Mouse (Mus musculus): ENCODE results near the gene Vps13d. TPM values are rescaled to one million over a fixed set of nuclear protein-coding genes. Genes with fewer than 3 reads are reported as not detected.

Vps13d gene
- polyA plus RNA-seq, 1 experiment = 15.6 TPM

DNA sequence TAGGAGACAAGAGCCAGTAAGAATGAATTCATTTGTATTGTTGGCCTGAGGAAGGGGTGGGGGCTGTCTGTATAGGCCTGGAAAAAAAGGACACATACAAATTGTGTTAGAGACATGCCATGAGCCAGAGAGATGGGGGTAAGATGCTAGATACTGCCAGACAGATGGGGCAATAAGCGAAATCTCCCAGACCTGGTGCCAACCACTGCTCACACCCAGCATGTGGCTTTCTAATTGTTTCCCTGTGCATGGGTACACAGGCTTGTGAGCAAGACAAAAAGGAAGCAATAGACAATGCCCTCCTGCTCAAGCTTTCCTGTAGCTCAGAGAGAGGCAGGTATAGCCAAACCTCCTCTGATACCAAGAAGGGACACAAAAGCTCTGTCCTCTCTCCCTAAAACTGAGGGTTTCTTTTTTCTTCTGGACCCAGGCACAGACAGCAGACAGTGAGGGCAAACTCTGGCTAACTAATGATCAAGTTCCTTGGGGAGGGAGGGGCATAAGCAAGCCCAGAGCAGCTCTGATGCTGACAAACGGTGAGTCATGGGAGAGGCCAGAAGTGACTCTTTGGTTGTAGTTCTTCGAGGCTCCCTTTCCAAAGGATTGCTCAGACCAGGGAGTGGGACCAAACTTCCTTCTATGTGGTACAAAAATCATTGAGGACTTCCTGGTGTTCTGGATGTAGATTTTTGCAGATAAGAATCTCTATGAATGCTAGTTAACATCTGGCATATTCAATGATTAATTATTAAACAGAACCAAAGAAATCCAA, 196.7 kb downstream of the Vps13d start:
- Histone ChIP-seq H3K36me3 (ENCODE audit: control insufficient read depth, insufficient read depth, low read length, poor library complexity, severe bottlenecking) (no peaks in the 10 kb centered on the region), H3K27me3 (ENCODE audit: control insufficient read depth, insufficient read depth, low read length, poor library complexity, severe bottlenecking) (no peaks in the 10 kb centered on the region), H3K4me1 (ENCODE audit: control insufficient read depth, insufficient read depth, low read length) (peaks cover 2% of the 10 kb centered on the region), H3K4me3 (ENCODE audit: low read depth, low read length) (no peak overlapping the region), H3K27ac (ENCODE audit: insufficient read depth, low read length) (no peak overlapping the region), H3K9ac (ENCODE audit: low read depth, poor library complexity, severe bottlenecking) (no peak overlapping the region), H3K9me3 (replicated peaks; ENCODE audit: control insufficient read depth, insufficient read depth, low read length, poor library complexity, severe bottlenecking) (no peaks in the 10 kb centered on the region)
- TF ChIP-seq EP300 (IDR thresholded peaks at IDR 0.05; ENCODE audit: insufficient read depth, low read depth, low read length) (no peak), CTCF (IDR thresholded peaks at IDR 0.05; ENCODE audit: low read depth, low read length) (no peak), POLR2A (IDR thresholded peaks at IDR 0.05; ENCODE audit: insufficient read depth, low read length) (no peak)

DNA sequence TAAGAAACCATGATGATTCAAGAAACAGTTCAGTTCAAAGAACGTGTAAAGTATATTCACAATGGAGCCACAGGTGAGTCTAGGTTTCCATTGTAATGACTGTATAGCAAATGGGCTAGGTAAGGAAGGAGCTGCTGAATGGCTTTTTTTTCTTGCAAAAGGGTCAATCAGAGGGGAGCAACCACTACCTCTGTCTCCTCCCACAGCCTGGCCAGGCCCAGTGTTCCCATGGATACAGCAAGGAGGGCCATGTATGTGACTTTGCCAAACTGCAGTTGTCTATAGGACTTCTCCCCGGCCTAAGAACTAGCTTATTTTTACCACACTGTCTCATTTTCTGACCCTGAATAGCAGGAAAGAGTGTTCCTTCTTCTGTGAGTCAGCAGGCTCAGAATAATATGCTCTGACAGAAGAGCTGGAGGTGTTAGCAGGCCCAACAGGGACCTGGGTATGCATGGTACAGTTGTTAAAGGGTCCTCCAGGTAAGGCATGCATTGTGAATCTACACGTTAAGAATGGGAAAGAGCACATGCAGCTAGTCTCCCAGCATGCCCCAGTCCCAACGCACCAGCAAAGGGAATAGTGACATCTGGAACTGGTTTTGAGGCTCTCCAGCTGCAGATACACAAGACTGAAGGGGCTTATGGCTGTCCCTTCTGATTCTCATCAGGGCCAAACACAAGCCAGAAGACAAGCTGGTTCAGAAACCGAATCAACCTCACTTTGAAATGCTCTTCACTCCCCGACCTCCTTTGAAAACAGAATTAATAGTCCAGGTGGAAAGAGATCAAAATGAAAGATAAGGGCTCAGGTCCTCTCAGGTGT, 197.6 kb downstream of the Vps13d start:
- TF ChIP-seq CTCF (IDR thresholded peaks at IDR 0.05; ENCODE audit: low read depth, low read length) (no peak), POLR2A (IDR thresholded peaks at IDR 0.05; ENCODE audit: insufficient read depth, low read length) (no peak), EP300 (IDR thresholded peaks at IDR 0.05; ENCODE audit: insufficient read depth, low read depth, low read length) (no peak)
- no peaks in the 10 kb centered on the region for H3K9me3 ChIP-seq (replicated peaks; ENCODE audit: control insufficient read depth, insufficient read depth, low read length, poor library complexity, severe bottlenecking)
- no peaks in the 10 kb centered on the region for H3K27me3 ChIP-seq (ENCODE audit: control insufficient read depth, insufficient read depth, low read length, poor library complexity, severe bottlenecking)
- H3K36me3 ChIP-seq (ENCODE audit: control insufficient read depth, insufficient read depth, low read length, poor library complexity, severe bottlenecking) = no peaks in the 10 kb centered on the region
- H3K4me3 ChIP-seq (ENCODE audit: low read depth, low read length) = no peak overlapping the region
- no peak overlapping the region for H3K9ac ChIP-seq (ENCODE audit: low read depth, poor library complexity, severe bottlenecking)
- H3K4me1 ChIP-seq (ENCODE audit: control insufficient read depth, insufficient read depth, low read length) = peaks cover 4% of the 10 kb centered on the region
- H3K27ac ChIP-seq (ENCODE audit: insufficient read depth, low read length) = no peak overlapping the region

DNA sequence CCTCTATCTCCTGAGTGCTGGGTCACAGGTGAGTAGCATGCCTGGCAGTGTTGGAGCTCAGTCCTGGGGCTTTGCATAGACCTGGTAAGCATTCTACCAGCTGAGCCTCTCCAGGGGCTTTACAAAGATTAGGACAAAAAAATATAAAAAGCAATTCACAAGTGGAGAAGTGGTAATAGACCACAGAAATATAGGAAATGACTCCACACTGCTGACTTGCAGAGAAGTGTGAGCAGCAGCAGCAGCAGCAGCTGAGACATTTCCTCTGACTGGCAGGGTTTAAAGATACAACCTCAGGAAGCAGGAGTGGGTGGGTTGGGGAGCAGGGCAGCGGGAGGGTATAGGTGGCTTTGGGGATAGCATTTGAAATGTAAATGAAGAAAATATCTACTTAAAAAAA, 199.0 kb downstream of the Vps13d start:
- H3K4me3 ChIP-seq (ENCODE audit: low read depth, low read length) = no peak overlapping the region
- H3K27ac ChIP-seq (ENCODE audit: insufficient read depth, low read length) = no peak overlapping the region
- TF ChIP-seq CTCF (IDR thresholded peaks at IDR 0.05; ENCODE audit: low read depth, low read length) (no peak), POLR2A (IDR thresholded peaks at IDR 0.05; ENCODE audit: insufficient read depth, low read length) (no peak), EP300 (IDR thresholded peaks at IDR 0.05; ENCODE audit: insufficient read depth, low read depth, low read length) (no peak)

DNA sequence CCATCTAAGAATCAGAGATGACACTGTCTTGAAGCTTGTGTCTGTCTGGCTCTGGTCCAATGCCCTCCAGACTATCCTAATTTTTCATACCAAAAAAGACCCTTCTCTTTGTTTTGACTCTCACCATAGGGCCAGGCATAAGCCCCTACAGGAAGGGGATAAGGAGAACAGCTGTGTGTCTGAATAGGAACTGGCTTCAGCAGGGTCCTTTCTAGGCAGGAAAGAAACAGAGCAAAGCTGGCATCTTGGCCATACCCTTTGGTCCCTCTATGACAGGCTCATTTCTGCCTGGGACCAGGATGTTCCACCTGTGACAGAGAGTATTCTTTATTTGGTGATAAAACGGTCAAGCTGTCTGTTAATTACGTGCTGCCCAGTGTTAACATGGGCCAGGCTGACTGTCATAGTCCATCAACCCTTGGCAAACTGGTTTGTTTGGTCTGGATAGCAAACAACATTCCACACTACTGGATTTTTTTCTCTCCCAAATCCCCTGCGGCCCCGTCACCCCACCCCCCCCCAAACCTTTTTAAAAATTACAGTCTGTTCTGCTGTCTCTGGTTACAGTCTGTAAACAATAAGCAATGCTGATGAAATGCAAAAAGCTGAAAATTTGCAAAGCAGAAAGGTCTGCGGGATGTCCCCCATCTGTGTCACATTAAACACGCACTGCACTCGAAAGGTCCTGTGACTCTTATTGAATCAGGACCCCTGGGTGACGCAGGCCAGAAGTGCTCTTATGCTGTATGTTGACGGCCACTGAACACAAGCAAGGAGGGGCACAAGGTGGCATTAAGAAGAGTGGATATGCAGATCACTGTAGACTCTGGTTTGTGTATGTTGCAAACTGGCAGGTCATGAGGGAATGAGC, 201.5 kb downstream of the Vps13d start:
- TF ChIP-seq POLR2A (IDR thresholded peaks at IDR 0.05; ENCODE audit: insufficient read depth, low read length) (no peak), EP300 (IDR thresholded peaks at IDR 0.05; ENCODE audit: insufficient read depth, low read depth, low read length) (no peak), CTCF (IDR thresholded peaks at IDR 0.05; ENCODE audit: low read depth, low read length) (no peak)
- H3K27me3 ChIP-seq (ENCODE audit: control insufficient read depth, insufficient read depth, low read length, poor library complexity, severe bottlenecking) = no peaks in the 10 kb centered on the region
- H3K9me3 ChIP-seq (replicated peaks; ENCODE audit: control insufficient read depth, insufficient read depth, low read length, poor library complexity, severe bottlenecking) = no peaks in the 10 kb centered on the region
- H3K27ac ChIP-seq (ENCODE audit: insufficient read depth, low read length) = no peak overlapping the region
- no peak overlapping the region for H3K9ac ChIP-seq (ENCODE audit: low read depth, poor library complexity, severe bottlenecking)
- H3K4me3 ChIP-seq (ENCODE audit: low read depth, low read length) = no peak overlapping the region
- peaks cover 6% of the 10 kb centered on the region for H3K4me1 ChIP-seq (ENCODE audit: control insufficient read depth, insufficient read depth, low read length)
- H3K36me3 ChIP-seq (ENCODE audit: control insufficient read depth, insufficient read depth, low read length, poor library complexity, severe bottlenecking) = no peaks in the 10 kb centered on the region

More for the DNA sequence above, 199.0 kb downstream of the Vps13d start:
- peaks cover 6% of the 10 kb centered on the region for H3K4me1 ChIP-seq (ENCODE audit: control insufficient read depth, insufficient read depth, low read length)
- no peaks in the 10 kb centered on the region for H3K36me3 ChIP-seq (ENCODE audit: control insufficient read depth, insufficient read depth, low read length, poor library complexity, severe bottlenecking)
- no peak overlapping the region for H3K9ac ChIP-seq (ENCODE audit: low read depth, poor library complexity, severe bottlenecking)
- no peaks in the 10 kb centered on the region for H3K9me3 ChIP-seq (replicated peaks; ENCODE audit: control insufficient read depth, insufficient read depth, low read length, poor library complexity, severe bottlenecking)
- H3K27me3 ChIP-seq (ENCODE audit: control insufficient read depth, insufficient read depth, low read length, poor library complexity, severe bottlenecking) = no peaks in the 10 kb centered on the region

DNA sequence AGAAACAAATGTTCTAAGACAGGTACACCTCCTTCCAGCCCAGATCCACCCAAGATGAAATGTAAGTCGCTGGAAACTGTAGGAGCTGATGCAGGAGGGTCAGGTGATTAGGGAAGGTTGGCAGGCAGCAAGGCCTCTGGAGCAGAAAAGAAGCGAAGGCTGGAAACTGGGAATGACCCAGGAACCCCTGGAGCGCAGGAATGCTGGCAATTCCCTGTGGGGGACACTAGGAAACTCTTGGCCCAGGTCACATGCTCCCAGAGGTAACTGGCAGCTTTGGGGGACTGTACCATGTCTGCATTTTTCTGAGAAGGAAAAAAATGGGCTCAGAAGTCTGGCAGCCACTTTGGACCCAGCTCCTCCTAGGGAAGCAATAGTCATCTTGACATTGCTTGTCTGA, 202.4 kb downstream of the Vps13d start:
- Histone ChIP-seq H3K27me3 (ENCODE audit: control insufficient read depth, insufficient read depth, low read length, poor library complexity, severe bottlenecking) (no peaks in the 10 kb centered on the region), H3K4me1 (ENCODE audit: control insufficient read depth, insufficient read depth, low read length) (peaks cover 6% of the 10 kb centered on the region), H3K9ac (ENCODE audit: low read depth, poor library complexity, severe bottlenecking) (no peak overlapping the region), H3K36me3 (ENCODE audit: control insufficient read depth, insufficient read depth, low read length, poor library complexity, severe bottlenecking) (no peaks in the 10 kb centered on the region), H3K9me3 (replicated peaks; ENCODE audit: control insufficient read depth, insufficient read depth, low read length, poor library complexity, severe bottlenecking) (no peaks in the 10 kb centered on the region), H3K27ac (ENCODE audit: insufficient read depth, low read length) (no peak overlapping the region), H3K4me3 (ENCODE audit: low read depth, low read length) (no peak overlapping the region)
- TF ChIP-seq EP300 (IDR thresholded peaks at IDR 0.05; ENCODE audit: insufficient read depth, low read depth, low read length) = 0 out of 2 replicates have a peak, but pooled peaks have one; percentile 21
- TF ChIP-seq CTCF (IDR thresholded peaks at IDR 0.05; ENCODE audit: low read depth, low read length) = no peak
- TF ChIP-seq POLR2A (IDR thresholded peaks at IDR 0.05; ENCODE audit: insufficient read depth, low read length) = no peak
